Mouse (Mus musculus): ENCODE data around the gene Prune1. TPM values are rescaled to one million over a fixed set of nuclear protein-coding genes. Genes with fewer than 3 reads are reported as not detected.
A peak's percentile ranks its signal among the peaks of the same experiment; 100 is the strongest.

Prune1 gene
- polyA plus RNA-seq, 1 experiment from 2014 or later, result 26.8 TPM

- peaks cover 2% of the 10 kb centered on the region; the same call in 1 of the 2 replicates for H3K36me3 ChIP-seq (ENCODE audit: control insufficient read depth, insufficient read depth, low read length)
- no peaks in the 10 kb centered on the region for H3K4me1 ChIP-seq (ENCODE audit: control insufficient read depth, insufficient read depth, low read length)
- no peak overlapping the region for H3K27ac ChIP-seq (replicated peaks; ENCODE audit: low read depth, low read length)
- no peaks in the 10 kb centered on the region for H3K9me3 ChIP-seq (ENCODE audit: control insufficient read depth, low read length)
- no peak overlapping the region for H3K4me3 ChIP-seq (ENCODE audit: low read depth, low read length)
- no peak overlapping the region for H3K4me2 ChIP-seq (ENCODE audit: low read depth, severe bottlenecking)
- WGBS, result 77% methylated on average over 2 of the region's 2 CpGs
- DNase-seq (ENCODE audit: low spot score) (no peak), ATAC-seq (ENCODE audit: insufficient number of reproducible peaks, low FRiP score, low TSS enrichment, low read depth) (no peak)
- no peak overlapping the region for H3K9ac ChIP-seq (ENCODE audit: low read length)
- H3K27me3 ChIP-seq (ENCODE audit: control insufficient read depth, insufficient read depth, low read length), result no peaks in the 10 kb centered on the region
These were observed 38.8 kb downstream of the Prune1 start for GRCm38 (mm10) chr3:95243086-95243485.

DNA sequence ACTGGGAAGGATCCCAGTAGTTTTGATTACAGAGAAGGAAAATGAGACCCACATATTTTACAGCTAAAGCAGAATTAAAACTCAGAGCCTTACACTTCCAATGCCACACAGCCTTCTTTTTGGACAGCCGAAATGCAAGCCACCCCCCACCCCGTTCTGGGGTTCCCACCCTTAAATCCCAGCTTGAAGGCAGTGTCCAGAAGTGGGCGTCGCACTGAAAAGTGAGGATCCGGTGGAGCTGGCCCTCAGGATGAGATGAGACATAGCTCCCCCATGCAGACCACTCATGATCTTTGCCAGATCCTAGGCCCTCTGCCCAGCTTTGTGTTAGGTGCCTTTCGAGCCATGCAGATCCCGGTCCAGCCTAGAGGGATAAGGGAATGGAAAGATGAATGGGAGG lies 40.4 kb downstream of the Prune1 start, which contains the start of gene Gm128:
TSS of gene Gm128 (minus strand) at position 101 of the 400 bp plus-strand sequence.
- no peak for DNase-seq (ENCODE audit: low spot score)
- Histone ChIP-seq H3K4me2 (ENCODE audit: low read depth, severe bottlenecking) (peak within 1 kb of the TSS; percentile 33), H3K4me3 (ENCODE audit: low read depth, low read length) (peak within 1 kb of the TSS; percentile 12; the same call in 1 of the 2 replicates), H3K4me1 (ENCODE audit: control insufficient read depth, insufficient read depth, low read length) (no peaks in the 10 kb centered on the region), H3K9ac (ENCODE audit: low read length) (0 out of 2 replicates have a peak within 1 kb of the TSS, but pooled peaks have one; percentile 4), H3K27me3 (ENCODE audit: control insufficient read depth, insufficient read depth, low read length) (no peaks in the 10 kb centered on the region), H3K9me3 (ENCODE audit: control insufficient read depth, low read length) (no peaks in the 10 kb centered on the region), H3K36me3 (ENCODE audit: control insufficient read depth, insufficient read depth, low read length) (peaks cover 6% of the 10 kb centered on the region; the same call in 1 of the 2 replicates), H3K27ac (replicated peaks; ENCODE audit: low read depth, low read length) (no peak within 1 kb of the TSS)
- ATAC-seq (ENCODE audit: insufficient number of reproducible peaks, low FRiP score, low TSS enrichment, low read depth), result no peak
- WGBS, result 75% methylated on average over 7 of the region's 7 CpGs

DNA sequence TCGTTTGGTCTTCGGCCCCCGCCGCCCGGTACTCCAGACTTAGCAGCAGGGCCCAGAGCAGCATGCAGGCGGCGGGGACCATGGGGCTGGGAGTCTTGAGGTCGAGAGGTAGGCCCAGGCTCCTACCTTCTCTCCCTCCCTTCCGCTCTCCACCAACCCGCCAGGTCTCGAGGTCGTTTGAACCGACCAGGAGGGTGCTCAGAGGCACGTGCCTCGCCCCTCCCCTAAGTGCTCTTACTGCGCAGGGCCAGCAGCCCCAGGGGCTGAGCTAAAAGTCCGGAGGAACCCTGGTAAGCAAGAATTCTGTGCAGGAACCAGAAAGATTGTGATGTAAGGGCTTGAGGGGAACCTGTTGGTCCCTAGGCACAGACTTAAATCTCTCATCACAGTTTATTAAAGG lies 41.0 kb downstream of the Prune1 start:
- Histone ChIP-seq H3K4me3 (ENCODE audit: low read depth, low read length) (peak overlapping the region; percentile 12; the same call in 1 of the 2 replicates), H3K9ac (ENCODE audit: low read length) (no peak overlapping the region), H3K36me3 (ENCODE audit: control insufficient read depth, insufficient read depth, low read length) (peaks cover 9% of the 10 kb centered on the region; the same call in 1 of the 2 replicates), H3K9me3 (ENCODE audit: control insufficient read depth, low read length) (no peaks in the 10 kb centered on the region), H3K27ac (replicated peaks; ENCODE audit: low read depth, low read length) (no peak overlapping the region), H3K4me1 (ENCODE audit: control insufficient read depth, insufficient read depth, low read length) (no peaks in the 10 kb centered on the region), H3K27me3 (ENCODE audit: control insufficient read depth, insufficient read depth, low read length) (no peaks in the 10 kb centered on the region), H3K4me2 (ENCODE audit: low read depth, severe bottlenecking) (peak overlapping the region; percentile 33)
- DNase-seq (ENCODE audit: low spot score) (peak; percentile 39), ATAC-seq (ENCODE audit: insufficient number of reproducible peaks, low FRiP score, low TSS enrichment, low read depth) (peak; percentile 54; the same call in 1 of the 2 replicates)
- 22% methylated on average over 17 of the region's 17 CpGs for WGBS

DNA sequence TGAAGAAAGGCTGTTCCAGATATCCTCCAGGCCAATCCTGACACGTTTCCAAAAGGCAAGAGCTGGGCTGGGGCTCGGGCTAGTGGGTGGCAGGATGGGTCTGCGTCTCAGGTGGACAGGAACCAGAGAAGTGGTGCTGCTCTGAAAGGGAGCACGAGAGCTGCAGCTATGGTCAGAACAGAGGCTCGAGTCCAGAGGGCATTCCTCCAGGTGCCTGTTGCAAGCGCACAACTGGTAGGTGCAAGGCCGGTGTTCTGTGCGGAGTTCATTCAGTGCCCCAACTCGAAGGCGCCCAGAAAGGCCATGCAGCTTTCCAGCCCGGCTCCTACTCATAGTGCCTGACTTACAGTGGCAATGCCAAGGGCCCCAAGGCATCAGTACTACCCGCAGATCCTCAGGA lies 41.9 kb downstream of the Prune1 start:
- no peak for ATAC-seq (ENCODE audit: insufficient number of reproducible peaks, low FRiP score, low TSS enrichment, low read depth)
- 88% methylated on average over 12 of the region's 12 CpGs for WGBS
- H3K27ac ChIP-seq (replicated peaks; ENCODE audit: low read depth, low read length), result no peak overlapping the region

DNA sequence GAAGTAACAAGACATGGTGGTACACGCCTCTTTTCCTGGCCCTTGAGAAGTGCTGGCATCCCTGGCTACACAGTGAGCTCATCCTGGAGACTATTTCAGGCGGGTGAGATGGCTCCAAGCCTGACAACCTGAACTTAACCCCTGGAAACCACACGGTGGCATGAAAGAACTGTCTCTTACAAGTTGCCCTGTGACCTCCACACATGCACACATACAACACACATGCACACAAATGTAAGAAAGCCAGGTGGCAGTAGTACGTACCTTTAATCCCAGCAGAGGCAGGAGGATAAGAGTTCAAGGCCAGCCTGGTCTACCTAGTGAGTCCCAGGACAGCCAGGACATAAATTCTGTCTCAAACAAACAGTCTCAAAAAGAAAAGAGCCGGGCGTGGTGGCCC lies 42.9 kb downstream of the Prune1 start:
- Histone ChIP-seq H3K27me3 (ENCODE audit: control insufficient read depth, insufficient read depth, low read length) (no peaks in the 10 kb centered on the region), H3K27ac (replicated peaks; ENCODE audit: low read depth, low read length) (no peak overlapping the region), H3K9me3 (ENCODE audit: control insufficient read depth, low read length) (no peaks in the 10 kb centered on the region), H3K4me3 (ENCODE audit: low read depth, low read length) (no peak overlapping the region), H3K4me1 (ENCODE audit: control insufficient read depth, insufficient read depth, low read length) (no peaks in the 10 kb centered on the region), H3K36me3 (ENCODE audit: control insufficient read depth, insufficient read depth, low read length) (peaks cover 21% of the 10 kb centered on the region), H3K9ac (ENCODE audit: low read length) (no peak overlapping the region), H3K4me2 (ENCODE audit: low read depth, severe bottlenecking) (no peak overlapping the region)
- WGBS, result 90% methylated on average over 6 of the region's 6 CpGs
- ATAC-seq (ENCODE audit: insufficient number of reproducible peaks, low FRiP score, low TSS enrichment, low read depth) (no peak), DNase-seq (ENCODE audit: low spot score) (no peak)

More for the DNA sequence above, 41.9 kb downstream of the Prune1 start:
- Histone ChIP-seq H3K4me1 (ENCODE audit: control insufficient read depth, insufficient read depth, low read length) (no peaks in the 10 kb centered on the region), H3K9ac (ENCODE audit: low read length) (no peak overlapping the region), H3K4me2 (ENCODE audit: low read depth, severe bottlenecking) (no peak overlapping the region), H3K36me3 (ENCODE audit: control insufficient read depth, insufficient read depth, low read length) (peaks cover 16% of the 10 kb centered on the region; the same call in 1 of the 2 replicates), H3K4me3 (ENCODE audit: low read depth, low read length) (no peak overlapping the region), H3K27me3 (ENCODE audit: control insufficient read depth, insufficient read depth, low read length) (no peaks in the 10 kb centered on the region), H3K9me3 (ENCODE audit: control insufficient read depth, low read length) (no peaks in the 10 kb centered on the region)
- DNase-seq (ENCODE audit: low spot score), result no peak

DNA sequence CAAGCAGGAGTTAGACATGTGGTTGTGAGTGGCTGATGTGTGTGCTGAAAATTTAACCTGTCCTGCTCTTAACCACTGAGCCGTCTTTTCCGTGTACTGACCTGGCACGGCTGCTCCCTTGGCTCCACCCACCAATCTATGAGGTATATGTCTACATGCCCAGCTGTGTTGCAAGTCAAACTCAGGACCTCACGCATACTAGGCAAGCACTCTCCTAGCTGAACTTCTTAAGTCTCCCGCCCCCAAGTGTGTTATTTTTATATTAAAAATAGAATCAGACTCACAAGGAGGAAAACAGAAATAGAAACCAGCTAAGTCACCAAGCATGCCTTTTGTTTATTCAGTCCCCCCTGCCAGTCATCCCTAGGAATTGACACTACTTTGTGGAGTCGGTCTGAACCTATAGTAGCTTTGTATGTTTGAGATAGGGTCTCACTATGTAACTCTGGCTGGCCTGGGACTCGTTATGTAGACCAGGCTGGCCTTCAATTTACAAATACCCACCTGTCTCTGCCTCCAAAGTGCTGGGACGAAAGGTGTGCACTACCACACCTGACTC lies 44.3 kb downstream of the Prune1 start:
- 92% methylated on average over 8 of the region's 8 CpGs for WGBS
- Histone ChIP-seq H3K36me3 (ENCODE audit: control insufficient read depth, insufficient read depth, low read length) (peaks cover 35% of the 10 kb centered on the region), H3K9me3 (ENCODE audit: control insufficient read depth, low read length) (no peaks in the 10 kb centered on the region), H3K9ac (ENCODE audit: low read length) (no peak overlapping the region), H3K4me2 (ENCODE audit: low read depth, severe bottlenecking) (no peak overlapping the region), H3K4me1 (ENCODE audit: control insufficient read depth, insufficient read depth, low read length) (no peaks in the 10 kb centered on the region), H3K27me3 (ENCODE audit: control insufficient read depth, insufficient read depth, low read length) (no peaks in the 10 kb centered on the region), H3K27ac (replicated peaks; ENCODE audit: low read depth, low read length) (no peak overlapping the region), H3K4me3 (ENCODE audit: low read depth, low read length) (no peak overlapping the region)
- DNase-seq (ENCODE audit: low spot score) (no peak), ATAC-seq (ENCODE audit: insufficient number of reproducible peaks, low FRiP score, low TSS enrichment, low read depth) (no peak)

DNA sequence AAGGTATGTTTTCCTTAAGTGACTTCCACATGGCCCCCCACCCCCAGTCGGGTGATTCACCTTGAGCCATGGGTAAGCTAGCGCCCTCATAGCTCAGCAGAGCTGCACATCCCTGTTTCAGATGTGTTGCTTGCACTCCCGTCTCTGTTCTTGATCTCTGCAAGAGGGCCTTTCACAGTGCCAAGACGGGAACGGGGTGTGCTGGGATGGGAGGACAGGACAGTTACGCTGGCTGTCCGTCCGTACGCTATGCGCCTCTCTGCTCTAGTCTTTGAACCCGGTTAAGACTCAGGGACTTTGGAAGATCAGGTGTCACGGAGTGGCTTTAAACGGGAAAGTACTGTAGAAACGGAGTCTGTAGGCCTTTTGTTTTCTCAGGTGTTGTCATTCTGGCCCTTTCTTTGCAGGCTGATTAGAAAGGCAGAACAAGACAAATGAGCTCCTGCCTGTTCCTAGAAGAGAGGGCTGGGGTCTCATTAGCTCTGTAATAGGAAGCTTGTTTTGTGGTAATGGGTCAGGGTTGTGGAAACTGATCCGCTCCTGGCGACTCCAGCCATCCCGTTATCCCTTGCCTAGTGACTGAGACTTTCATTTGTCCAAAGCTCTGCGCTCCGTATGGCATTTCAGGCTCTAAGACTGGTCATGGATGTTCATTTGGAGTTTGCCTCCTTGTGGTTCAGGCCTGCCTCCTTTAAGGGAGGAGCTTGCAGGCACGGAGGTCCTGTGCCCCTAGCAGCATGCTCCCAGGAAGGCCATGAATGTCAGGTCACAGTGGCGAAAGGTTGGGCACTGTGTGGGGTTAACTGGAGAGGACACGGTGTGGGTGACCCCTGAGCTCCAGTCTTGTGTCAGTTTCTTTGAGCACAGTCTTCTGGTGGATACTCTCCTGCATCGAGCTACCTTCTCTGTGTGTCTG lies 46.2 kb downstream of the Prune1 start:
- no peak overlapping the region for H3K4me2 ChIP-seq (ENCODE audit: low read depth, severe bottlenecking)
- 78% methylated on average over 23 of the region's 23 CpGs for WGBS
- no peaks in the 10 kb centered on the region for H3K9me3 ChIP-seq (ENCODE audit: control insufficient read depth, low read length)
- peaks cover 3% of the 10 kb centered on the region; the same call in 1 of the 2 replicates for H3K4me1 ChIP-seq (ENCODE audit: control insufficient read depth, insufficient read depth, low read length)
- no peak overlapping the region for H3K9ac ChIP-seq (ENCODE audit: low read length)
- H3K4me3 ChIP-seq (ENCODE audit: low read depth, low read length), result no peak overlapping the region
- ATAC-seq (ENCODE audit: insufficient number of reproducible peaks, low FRiP score, low TSS enrichment, low read depth) (no peak), DNase-seq (ENCODE audit: low spot score) (no peak)
- H3K36me3 ChIP-seq (ENCODE audit: control insufficient read depth, insufficient read depth, low read length), result peaks cover 41% of the 10 kb centered on the region
- no peaks in the 10 kb centered on the region for H3K27me3 ChIP-seq (ENCODE audit: control insufficient read depth, insufficient read depth, low read length)
- no peak overlapping the region for H3K27ac ChIP-seq (replicated peaks; ENCODE audit: low read depth, low read length)

DNA sequence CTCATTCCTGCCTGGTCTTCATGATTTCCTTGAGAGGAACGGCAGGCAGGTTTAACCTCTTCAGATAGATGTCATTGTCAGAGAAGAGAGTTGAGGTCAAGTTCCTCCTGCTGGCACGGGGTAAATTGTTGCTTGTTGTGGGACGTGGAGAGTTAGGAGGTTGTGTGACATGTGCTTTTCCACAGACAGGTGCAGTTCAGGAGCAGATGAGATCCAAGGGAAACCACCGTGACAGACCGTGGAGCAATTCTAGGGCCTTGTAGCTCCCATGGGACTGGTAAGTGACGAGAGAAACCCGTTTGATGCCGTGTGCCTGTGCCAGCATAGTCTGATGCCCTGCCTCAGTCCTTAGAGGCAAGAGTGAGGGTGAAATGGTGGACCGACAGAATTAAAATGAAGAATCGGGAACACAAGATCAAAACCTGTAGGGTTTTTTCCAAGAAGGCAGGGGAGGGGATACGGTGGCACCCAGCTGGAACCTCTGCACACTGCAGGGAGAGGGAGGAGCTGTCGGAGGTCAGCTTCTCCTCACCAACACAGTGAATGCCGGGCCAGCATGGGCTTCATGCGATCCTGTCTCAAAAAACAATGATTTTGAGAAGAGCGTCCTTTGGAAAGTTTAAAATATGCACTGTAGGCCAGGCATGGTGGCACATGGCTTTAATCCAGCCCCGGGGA lies 48.4 kb downstream of the Prune1 start:
- Histone ChIP-seq H3K27me3 (ENCODE audit: control insufficient read depth, insufficient read depth, low read length) (no peaks in the 10 kb centered on the region), H3K4me1 (ENCODE audit: control insufficient read depth, insufficient read depth, low read length) (peaks cover 7% of the 10 kb centered on the region; the same call in 1 of the 2 replicates), H3K27ac (replicated peaks; ENCODE audit: low read depth, low read length) (no peak overlapping the region), H3K4me3 (ENCODE audit: low read depth, low read length) (no peak overlapping the region), H3K9me3 (ENCODE audit: control insufficient read depth, low read length) (no peaks in the 10 kb centered on the region), H3K4me2 (ENCODE audit: low read depth, severe bottlenecking) (no peak overlapping the region), H3K9ac (ENCODE audit: low read length) (no peak overlapping the region), H3K36me3 (ENCODE audit: control insufficient read depth, insufficient read depth, low read length) (peaks cover 41% of the 10 kb centered on the region)
- ATAC-seq (ENCODE audit: insufficient number of reproducible peaks, low FRiP score, low TSS enrichment, low read depth), result no peak
- 89% methylated on average over 16 of the region's 16 CpGs for WGBS
- DNase-seq (ENCODE audit: low spot score), result no peak

All from limb, embryonic 11.5 days (tissue).